Mouse (Mus musculus) thymus, adult 2 months (tissue): ENCODE results near the gene Eif4h.

Source experiments
- CTCF ChIP-seq: fragments of 200-500 bp; IDR thresholded peaks from 2 replicates; pipeline ENCODE4 v1.5.1; 2012; ENCODE audit warnings: mild to moderate bottlenecking, control low read depth, low read length, moderate library complexity, borderline replicate concordance; ENCODE audit not compliant: control insufficient read depth, poor library complexity, insufficient read depth; ENCODE audit errors: extremely low read depth
- POLR2A ChIP-seq: fragments of 200-500 bp; IDR thresholded peaks from 2 replicates; pipeline ENCODE4 v1.6.1; 2012; ENCODE audit warnings: mild to moderate bottlenecking, low read length, control low read depth, moderate library complexity; ENCODE audit not compliant: control insufficient read depth, poor library complexity, insufficient read depth; ENCODE audit errors: extremely low read depth

DNA sequence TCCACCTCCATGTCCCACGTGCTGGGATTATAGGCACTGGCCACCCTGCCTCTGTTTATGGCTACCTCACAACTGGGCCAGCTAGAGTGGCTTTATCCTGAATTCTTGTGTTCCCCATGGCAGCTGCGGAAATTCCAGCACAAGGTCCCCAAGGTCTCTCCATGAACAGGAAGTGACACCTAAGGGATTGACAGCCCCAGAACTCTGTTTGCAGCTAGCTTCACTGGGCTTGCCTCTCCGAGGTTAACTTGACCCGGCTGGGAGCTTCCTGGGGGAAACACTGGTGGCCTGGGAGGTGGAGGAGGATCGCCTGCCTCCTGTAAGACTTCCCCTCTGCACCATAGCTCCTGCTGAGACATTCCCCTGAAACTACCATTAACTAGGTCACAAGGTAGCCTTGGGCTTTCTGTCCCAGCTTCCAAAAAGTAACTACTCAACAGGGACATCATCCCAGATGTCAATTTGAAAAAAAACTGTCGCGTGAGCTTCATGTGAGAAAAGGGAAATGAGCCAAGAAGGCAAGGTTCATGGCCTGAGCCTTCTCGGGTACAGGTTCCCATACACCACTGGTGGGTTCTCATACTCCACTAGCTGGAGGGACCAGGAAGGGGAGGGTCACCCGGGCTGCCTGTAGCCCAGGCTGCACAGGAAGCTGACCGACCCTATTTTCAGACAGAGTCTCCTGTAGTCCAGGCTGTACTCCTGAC lies 66.6 kb downstream of the Eif4h start:
- TF ChIP-seq CTCF (no peak), POLR2A (no peak)
